Mouse (Mus musculus) stomach, embryonic 14.5 days (tissue): Measurements from ENCODE around the gene Ssc5d. TPM values are rescaled to one million over a fixed set of nuclear protein-coding genes. Genes with fewer than 3 reads are reported as not detected.

ENCODE experiments used
- ATAC-seq: fragments of 200-750 bp; cut with Nextera tagmentation; 2 replicates; pipeline ENCODE4 v1.8.0; 2017; ENCODE audit warnings: low read depth, moderate TSS enrichment; ENCODE audit not compliant: insufficient number of reproducible peaks, insufficient read depth, low FRiP score
- H3K27ac ChIP-seq: fragments of 300-500 bp; sonication (generic); 2 replicates; pipeline ENCODE4 v1.5.1; 2014; ENCODE audit warnings: mild to moderate bottlenecking, low read length, moderate library complexity, mixed read lengths
- H3K27me3 ChIP-seq: fragments of 300-500 bp; sonication (generic); 2 replicates; pipeline ENCODE4 v1.6.1; 2014; ENCODE audit warnings: low read length, control low read depth, mixed read lengths; ENCODE audit not compliant: control insufficient read depth, insufficient read depth
- H3K36me3 ChIP-seq: fragments of 300-500 bp; sonication (generic); 2 replicates; pipeline ENCODE4 v1.6.1; 2014; ENCODE audit warnings: mild to moderate bottlenecking, control low read depth, low read length, moderate library complexity, mixed read lengths; ENCODE audit not compliant: control insufficient read depth, insufficient read depth
- H3K4me1 ChIP-seq: fragments of 300-500 bp; sonication (generic); 2 replicates; pipeline ENCODE4 v1.6.1; 2014; ENCODE audit warnings: low read length, control low read depth, mixed read lengths; ENCODE audit not compliant: control insufficient read depth, insufficient read depth
- H3K4me2 ChIP-seq: fragments of 300-500 bp; sonication (generic); replicated peaks from 2 replicates; pipeline ENCODE4 v1.6.1; 2014; ENCODE audit warnings: low read depth, low read length, control low read depth
- H3K4me3 ChIP-seq: fragments of 300-500 bp; sonication (generic); 2 replicates; pipeline ENCODE4 v1.5.1; 2014; ENCODE audit warnings: low read depth, low read length, control low read depth
- H3K9ac ChIP-seq: fragments of 300-500 bp; sonication (generic); replicated peaks from 2 replicates; pipeline ENCODE4 v1.6.1; 2014; ENCODE audit warnings: low read depth, mild to moderate bottlenecking, control low read depth, low read length, moderate library complexity, mixed read lengths
- H3K9me3 ChIP-seq: fragments of 300-500 bp; sonication (generic); 2 replicates; pipeline ENCODE4 v1.6.1; 2016; ENCODE audit warnings: low read depth, low read length, control low read depth; ENCODE audit not compliant: control insufficient read depth
- WGBS: fragments of 180-500 bp; shearing (Covaris S2); extraction: QIAGEN DNeasy Blood & Tissue Kit; methylation state at CpG from one replicate; pipeline ENCODE4 v1.1.7; 2014; 5-methylcytosine and 5-hydroxymethylcytosine counted together
- polyA plus RNA-seq: library from polyadenylated mRNA; unstranded; fragments of >200 nt; fragmentation: Nextera tagmentation; extraction: Ambion mirVana; gene quantifications from 2 replicates; pipeline ENCODE4 v1.2.1, GENCODE M21; 2014

The Ssc5d gene
- polyA plus RNA-seq, 1 experiment from 2014 or later: 3.9 TPM

- 8% methylated on average over 14 of the region's 14 CpGs for WGBS
- peak; percentile 44; the same call in 1 of the 2 replicates for ATAC-seq
- peaks cover 8% of the 10 kb centered on the region; the same call in 1 of the 2 replicates for H3K4me1 ChIP-seq
These were observed 9.7 kb upstream of the Ssc5d start for GRCm38 (mm10) chr7:4915669-4916416.

GRCm38 (mm10) chr7:4917494-4917893, 8.1 kb upstream of the Ssc5d start:
- ATAC-seq: no peak

More at GRCm38 (mm10) chr7:4915669-4916416, 9.7 kb upstream of the Ssc5d start:
- Histone ChIP-seq H3K9me3 (no peaks in the 10 kb centered on the region), H3K9ac (peak overlapping the region; percentile 72), H3K27me3 (no peaks in the 10 kb centered on the region), H3K4me3 (peak overlapping the region; percentile 56), H3K27ac (peak overlapping the region; percentile 93), H3K36me3 (peaks cover 19% of the 10 kb centered on the region), H3K4me2 (peak overlapping the region; percentile 54)

GRCm38 (mm10) chr7:4918681-4919080, 6.9 kb upstream of the Ssc5d start:
- no peaks in the 10 kb centered on the region for H3K27me3 ChIP-seq
- no peak for ATAC-seq
- H3K4me1 ChIP-seq: peaks cover 28% of the 10 kb centered on the region
- H3K4me3 ChIP-seq: no peak overlapping the region
- no peak overlapping the region for H3K9ac ChIP-seq
- WGBS: 94% methylated on average over 15 of the region's 15 CpGs
- no peak overlapping the region for H3K27ac ChIP-seq
- no peak overlapping the region for H3K4me2 ChIP-seq
- peaks cover 28% of the 10 kb centered on the region for H3K36me3 ChIP-seq
- no peaks in the 10 kb centered on the region for H3K9me3 ChIP-seq

More at GRCm38 (mm10) chr7:4917494-4917893, 8.1 kb upstream of the Ssc5d start:
- Histone ChIP-seq H3K36me3 (peaks cover 28% of the 10 kb centered on the region), H3K4me3 (no peak overlapping the region), H3K4me2 (no peak overlapping the region), H3K4me1 (peaks cover 16% of the 10 kb centered on the region), H3K9ac (no peak overlapping the region), H3K9me3 (no peaks in the 10 kb centered on the region), H3K27ac (no peak overlapping the region), H3K27me3 (no peaks in the 10 kb centered on the region)
- 86% methylated on average over 2 of the region's 2 CpGs for WGBS

GRCm38 (mm10) chr7:4919096-4919495, 6.5 kb upstream of the Ssc5d start:
- Histone ChIP-seq H3K27me3 (no peaks in the 10 kb centered on the region), H3K4me2 (no peak overlapping the region), H3K9ac (no peak overlapping the region), H3K9me3 (no peaks in the 10 kb centered on the region), H3K4me3 (no peak overlapping the region), H3K27ac (no peak overlapping the region), H3K4me1 (peaks cover 32% of the 10 kb centered on the region), H3K36me3 (peaks cover 28% of the 10 kb centered on the region)
- ATAC-seq: no peak
- 85% methylated on average over 21 of the region's 21 CpGs for WGBS

GRCm38 (mm10) chr7:4919971-4920370, 5.6 kb upstream of the Ssc5d start:
- Histone ChIP-seq H3K9ac (no peak overlapping the region), H3K27ac (no peak overlapping the region), H3K36me3 (peaks cover 28% of the 10 kb centered on the region), H3K9me3 (no peaks in the 10 kb centered on the region), H3K4me1 (peaks cover 39% of the 10 kb centered on the region), H3K27me3 (no peaks in the 10 kb centered on the region), H3K4me3 (no peak overlapping the region), H3K4me2 (no peak overlapping the region)
- 90% methylated on average over 21 of the region's 21 CpGs for WGBS
- ATAC-seq: no peak

- ATAC-seq: no peak
- Histone ChIP-seq H3K36me3 (peaks cover 28% of the 10 kb centered on the region), H3K9me3 (no peaks in the 10 kb centered on the region), H3K4me1 (peaks cover 41% of the 10 kb centered on the region), H3K4me2 (no peak overlapping the region), H3K27ac (0 out of 2 replicates have a peak overlapping the region, but pooled peaks have one; percentile 2), H3K27me3 (no peaks in the 10 kb centered on the region), H3K9ac (no peak overlapping the region), H3K4me3 (no peak overlapping the region)
- 88% methylated on average over 17 of the region's 19 CpGs for WGBS
These were observed 5.1 kb upstream of the Ssc5d start for GRCm38 (mm10) chr7:4920496-4920895.

GRCm38 (mm10) chr7:4920976-4921823, 4.4 kb upstream of the Ssc5d start:
- H3K4me3 ChIP-seq: no peak overlapping the region
- no peak overlapping the region for H3K4me2 ChIP-seq
- H3K9ac ChIP-seq: no peak overlapping the region
- WGBS: 67% methylated on average over 23 of the region's 23 CpGs
- no peaks in the 10 kb centered on the region for H3K9me3 ChIP-seq
- H3K4me1 ChIP-seq: peaks cover 45% of the 10 kb centered on the region
- no peaks in the 10 kb centered on the region for H3K27me3 ChIP-seq
- peaks cover 28% of the 10 kb centered on the region for H3K36me3 ChIP-seq
- ATAC-seq: no peak
- H3K27ac ChIP-seq: 0 out of 2 replicates have a peak overlapping the region, but pooled peaks have one; percentile 2

- no peaks in the 10 kb centered on the region for H3K9me3 ChIP-seq
- peaks cover 47% of the 10 kb centered on the region for H3K4me1 ChIP-seq
These were observed 3.6 kb upstream of the Ssc5d start, which contains the start of gene Nat14 for GRCm38 (mm10) chr7:4921824-4922482. Nat14 (plus strand) TSS chr7:4922028.

More at GRCm38 (mm10) chr7:4921824-4922482, 3.6 kb upstream of the Ssc5d start, which contains the start of gene Nat14:
- ATAC-seq: no peak
- H3K4me3 ChIP-seq: peak within 1 kb of the TSS; percentile 25
- H3K27me3 ChIP-seq: no peaks in the 10 kb centered on the region
- peaks cover 28% of the 10 kb centered on the region for H3K36me3 ChIP-seq
- H3K27ac ChIP-seq: peak within 1 kb of the TSS; percentile 64
- WGBS: 31% methylated on average over 8 of the region's 8 CpGs
- peak within 1 kb of the TSS; percentile 66 for H3K4me2 ChIP-seq
- no peak within 1 kb of the TSS; the same call in 1 of the 2 replicates for H3K9ac ChIP-seq
